18 mouse cellular contexts compared by ENCODE assay signal in genomic region chr17:64621226-64621625, GRCm38 (mm10). TPM values are rescaled to one million over a fixed set of nuclear protein-coding genes. Genes with fewer than 3 reads are reported as not detected.
A peak's percentile ranks its signal among the peaks of the same experiment; 100 is the strongest.
DNase-seq lines count a peak whose midpoint lies in the region; ATAC-seq and TF ChIP-seq lines count a peak whose summit lies in the region.
"Had no signal": no experiment of that assay in that cellular context is flagged by ENCODE, and none has a peak within 500 bp of the region (broad histone marks: within the 10 kb centered on the region; RNA-seq: fewer than 3 reads in every experiment).

No protein-coding gene starts in this region.

- peaks cover 23% of the 10 kb centered on the region for H3K36me3 ChIP-seq in liver, adult 2 months (ENCODE audit: control insufficient read depth, insufficient read depth, low read length)
- peaks cover 21% of the 10 kb centered on the region for H3K36me3 ChIP-seq in liver, embryonic 12.5 days
- peaks cover 2% of the 10 kb centered on the region; the same call in 1 of the 2 replicates for H3K36me3 ChIP-seq in kidney, adult 2 months (ENCODE audit: control insufficient read depth, insufficient read depth, low read length)

- H3K27me3 ChIP-seq in liver, adult 2 months (ENCODE audit: control insufficient read depth, insufficient read depth, low read length): no peaks in the 10 kb centered on the region
- no peaks in the 10 kb centered on the region for H3K27me3 ChIP-seq in liver, embryonic 12.5 days (replicated peaks)
- H3K27me3 ChIP-seq in kidney, adult 2 months (replicated peaks; ENCODE audit: control insufficient read depth, insufficient read depth, low read length): no peaks in the 10 kb centered on the region
- H3K27me3 ChIP-seq: CH12.LX; liver, embryonic 13.5 days; midbrain, embryonic 12.5 days; Patski; stomach, embryonic 15.5 days had no signal

- H3K9me3 ChIP-seq in liver, embryonic 12.5 days (replicated peaks): no peaks in the 10 kb centered on the region
- H3K9me3 ChIP-seq: embryonic facial prominence, embryonic 10.5 days; liver, embryonic 13.5 days; midbrain, embryonic 12.5 days; stomach, embryonic 15.5 days had no signal

- no peak for TF ChIP-seq CTCF in liver, adult 2 months (IDR thresholded peaks at IDR 0.05; ENCODE audit: low read depth, low read length)
- no peak for TF ChIP-seq CTCF in kidney, adult 2 months (conservative IDR thresholded peaks at IDR 0.05; ENCODE audit: insufficient read depth, insufficient read length, low read depth, low read length)

- TF ChIP-seq POLR2A in liver, adult 2 months (IDR thresholded peaks at IDR 0.05; ENCODE audit: extremely low read depth, insufficient read depth, low read length): no peak
- TF ChIP-seq POLR2A in kidney, adult 2 months (IDR thresholded peaks at IDR 0.05; ENCODE audit: low read depth, low read length): no peak

- H3K4me3 ChIP-seq in liver, adult 2 months (ENCODE audit: insufficient read depth, low read depth, low read length): no peak overlapping the region
- no peak overlapping the region for H3K4me3 ChIP-seq in liver, embryonic 12.5 days
- no peak overlapping the region for H3K4me3 ChIP-seq in kidney, adult 2 months (ENCODE audit: insufficient read depth, low read depth, low read length)
- H3K4me3 ChIP-seq: embryonic facial prominence, embryonic 10.5 days; layer of hippocampus, adult 2 months; liver, embryonic 13.5 days; midbrain, embryonic 12.5 days; stomach, embryonic 15.5 days had no signal

- peaks cover 48% of the 10 kb centered on the region for H3K79me2 ChIP-seq in liver, adult 2 months (ENCODE audit: control insufficient read depth, insufficient read depth, low read length)

- peak overlapping the region; percentile 43 for H3K27ac ChIP-seq in liver, adult 2 months (replicated peaks; ENCODE audit: insufficient read depth, low read depth, low read length)
- H3K27ac ChIP-seq in liver, embryonic 12.5 days: no peak overlapping the region
- H3K27ac ChIP-seq in kidney, adult 2 months (ENCODE audit: insufficient read depth, low read depth, low read length): no peak overlapping the region
- H3K27ac ChIP-seq: embryonic facial prominence, embryonic 10.5 days; liver, embryonic 13.5 days; midbrain, embryonic 12.5 days; stomach, embryonic 15.5 days had no signal

- no peak for ATAC-seq in liver, embryonic 12.5 days
- ATAC-seq: Patski had no signal

- no peak for DNase-seq in liver, adult 2 months (ENCODE audit: extremely low read depth, low read depth, low spot score)
- DNase-seq in cerebellum, adult 9-11 months: peak; percentile 61
- DNase-seq in kidney, adult 2 months: peak; percentile 75
- peak; percentile 59 for DNase-seq in skeletal muscle tissue, adult 2 months (ENCODE audit: low read depth, low spot score)
- DNase-seq in liver: no peak
- DNase-seq in right cerebral cortex, postnatal 36 days (ENCODE audit: low spot score in 2 of 2): no peak
- DNase-seq: liver, embryonic 13.5 days; lung, postnatal 14 days; right cerebral cortex, postnatal 4 days; thymus, postnatal 4 days had no signal

- H3K4me2 ChIP-seq in liver, embryonic 12.5 days: no peak overlapping the region
- H3K4me2 ChIP-seq: heart, embryonic 11.5 days; midbrain, embryonic 12.5 days; stomach, embryonic 15.5 days had no signal

- no peak overlapping the region for H3K9ac ChIP-seq in liver, adult 2 months (ENCODE audit: low read depth, low read length)
- no peak overlapping the region for H3K9ac ChIP-seq in liver, embryonic 12.5 days
- H3K9ac ChIP-seq: liver, embryonic 13.5 days; midbrain, embryonic 12.5 days; stomach, embryonic 15.5 days had no signal

- WGBS in liver, adult 2 months: 20% methylated on average over 8 of the region's 8 CpGs
- WGBS in liver, embryonic 12.5 days (ENCODE audit: insufficient replicate concordance): 72% methylated on average over 8 of the region's 8 CpGs
- 50% methylated on average over 8 of the region's 8 CpGs for WGBS in kidney, adult 2 months

- peaks cover 51% of the 10 kb centered on the region for H3K4me1 ChIP-seq in liver, adult 2 months (ENCODE audit: control insufficient read depth, insufficient read depth, low read length)
- H3K4me1 ChIP-seq in liver, embryonic 12.5 days: peaks cover 33% of the 10 kb centered on the region
- peaks cover 29% of the 10 kb centered on the region for H3K4me1 ChIP-seq in kidney, adult 2 months (ENCODE audit: control insufficient read depth, insufficient read depth, low read length)
- H3K4me1 ChIP-seq: stomach, embryonic 15.5 days had no signal

RNA-seq across cellular contexts. Expression of gene Man2a1, which starts 20.7 kb away (rescaled TPM):
- total RNA-seq in liver, adult 2 months (2014; rRNA removed): 93.6 and 109 TPM in 2 replicates
- polyA plus RNA-seq in liver, adult 2 months (2012; rRNA removed): 25.4 and 34.5 TPM in 2 replicates
- polyA plus RNA-seq in liver, embryonic 12.5 days (2016; fragmentation: Nextera tagmentation; extraction: Ambion mirVana): 5.9 and 7.3 TPM in 2 replicates
- polyA plus RNA-seq in kidney, adult 2 months (2012; rRNA removed): 25.6 and 27.3 TPM in 2 replicates

Comparison
In these comparisons a context has a peak if more than half of its experiments do, and no peak if none do; other contexts are left out.
1. DNase-seq: peak in cerebellum, adult 9-11 months (single experiment), kidney, adult 2 months (single experiment) and skeletal muscle tissue, adult 2 months (single experiment); none in liver, adult 2 months (single experiment), liver (single experiment) and right cerebral cortex, postnatal 36 days (0 of 2).